Comparison of ENCODE assay signal across 11 mouse cellular contexts in genomic region chr14:14634021-14634420, GRCm38 (mm10).
DNase-seq lines count a peak whose midpoint lies in the region; ATAC-seq and TF ChIP-seq lines count a peak whose summit lies in the region.
"Had no signal": no experiment of that assay in that cellular context is flagged by ENCODE, and none has a peak within 500 bp of the region (broad histone marks: within the 10 kb centered on the region; RNA-seq: fewer than 3 reads in every experiment).

No protein-coding gene starts in this region.

- 45% methylated on average over 2 of the region's 2 CpGs for WGBS in kidney, postnatal 0 days
- WGBS in embryonic facial prominence, embryonic 15.5 days, result 35% methylated on average over 2 of the region's 2 CpGs

- no peak overlapping the region for H3K4me2 ChIP-seq in kidney, postnatal 0 days (ENCODE audit: low read length)
- no peak overlapping the region; the same call in 1 of the 2 replicates for H3K4me2 ChIP-seq in CH12.LX (ENCODE audit: insufficient read depth, low read depth, poor library complexity, severe bottlenecking)
- peak overlapping the region; percentile 67; the same call in 1 of the 2 replicates for H3K4me2 ChIP-seq in embryonic facial prominence, embryonic 15.5 days (replicated peaks)

- 0 out of 2 replicates have a peak, but pooled peaks cover 4% of the 10 kb centered on the region for H3K4me1 ChIP-seq in kidney, postnatal 0 days (replicated peaks; ENCODE audit: insufficient read depth, low read length)
- H3K4me1 ChIP-seq in CH12.LX (ENCODE audit: control insufficient read depth in 1 of 2, insufficient read depth in 2 of 2), result peaks cover 3 to 20% of the 10 kb centered on the region in 2 experiments
- peaks cover 20% of the 10 kb centered on the region for H3K4me1 ChIP-seq in embryonic facial prominence, embryonic 15.5 days

- in situ Hi-C loops in CH12.LX (cut with MboI; ENCODE audit: low pct_ligation_motif_present, low pct_unique_long_range_greater_than_20kb, low sequenced_read_pairs), result no loop called here

- no peak for TF ChIP-seq EP300 in CH12.LX (IDR thresholded peaks at IDR 0.05; ENCODE audit: low read length)

- no peak; the same call in 1 of the 2 replicates for TF ChIP-seq RAD21 in CH12.LX (IDR thresholded peaks at IDR 0.05; ENCODE audit: low read depth, low read length)

- no peak for TF ChIP-seq POLR2A in CH12.LX (IDR thresholded peaks at IDR 0.05; ENCODE audit: low read depth, low read length)

- no peak overlapping the region for H3K27ac ChIP-seq in kidney, postnatal 0 days
- no peak overlapping the region for H3K27ac ChIP-seq in CH12.LX (ENCODE audit: insufficient read depth, low read depth)
- H3K27ac ChIP-seq in embryonic facial prominence, embryonic 15.5 days (replicated peaks), result peak overlapping the region; percentile 69; the same call in 1 of the 2 replicates
- H3K27ac ChIP-seq: midbrain, embryonic 15.5 days had no signal

- dilution Hi-C loops in CH12.LX (cut with MboI; ENCODE audit: extremely low pct_ligation_motif_present, extremely low pct_unique_long_range_greater_than_20kb, low sequenced_read_pairs), result no loop called here

- no peaks in the 10 kb centered on the region for H3K36me3 ChIP-seq in kidney, postnatal 0 days (ENCODE audit: insufficient read depth, low read length)
- H3K36me3 ChIP-seq in CH12.LX (replicated peaks in 1 of 2; ENCODE audit: control insufficient read depth in 1 of 2, insufficient read depth in 1 of 2, low read length in 1 of 2), result no peaks in the 10 kb centered on the region
- no peaks in the 10 kb centered on the region for H3K36me3 ChIP-seq in embryonic facial prominence, embryonic 15.5 days
- H3K36me3 ChIP-seq: midbrain, embryonic 15.5 days had no signal

- H3K9me3 ChIP-seq in kidney, postnatal 0 days (replicated peaks; ENCODE audit: low read length), result no peaks in the 10 kb centered on the region
- no peaks in the 10 kb centered on the region for H3K9me3 ChIP-seq in CH12.LX (replicated peaks; ENCODE audit: low read length)
- no peaks in the 10 kb centered on the region for H3K9me3 ChIP-seq in embryonic facial prominence, embryonic 15.5 days (replicated peaks)
- H3K9me3 ChIP-seq: midbrain, embryonic 15.5 days had no signal

- H3K4me3 ChIP-seq in kidney, postnatal 0 days (replicated peaks; ENCODE audit: low read depth, low read length), result no peak overlapping the region
- no peak overlapping the region for H3K4me3 ChIP-seq in CH12.LX (replicated peaks in 1 of 3; ENCODE audit: low read depth in 2 of 3, low read length in 2 of 3, poor library complexity in 1 of 3)
- H3K4me3 ChIP-seq in embryonic facial prominence, embryonic 15.5 days (replicated peaks), result no peak overlapping the region

- no peaks in the 10 kb centered on the region for H3K79me2 ChIP-seq in CH12.LX (replicated peaks; ENCODE audit: control insufficient read depth, extremely low read depth, insufficient read depth, poor library complexity, severe bottlenecking)

- ATAC-seq in kidney, postnatal 0 days (replicated peaks; ENCODE audit: low FRiP score, low read depth), result no peak
- ATAC-seq in embryonic facial prominence, embryonic 15.5 days (ENCODE audit: insufficient number of reproducible peaks, low FRiP score, low TSS enrichment, low read depth), result no peak
- ATAC-seq: midbrain, embryonic 15.5 days had no signal

- TF ChIP-seq CTCF in kidney, postnatal 0 days (IDR thresholded peaks at IDR 0.05; ENCODE audit: low read depth), result peak; percentile 38; the same call in 1 of the 2 replicates
- peak; percentile 11 to 31; a peak in 2 of 4 replicates for TF ChIP-seq CTCF in CH12.LX (conservative IDR thresholded peaks at IDR 0.05 in 1 of 2, IDR thresholded peaks at IDR 0.05 in 1 of 2; ENCODE audit: low read depth in 2 of 2, low read length in 2 of 2)

- no peak overlapping the region for H3K9ac ChIP-seq in kidney, postnatal 0 days (ENCODE audit: low read depth, low read length)
- H3K9ac ChIP-seq in CH12.LX (ENCODE audit: insufficient read depth, low read depth), result no peak overlapping the region
- no peak overlapping the region for H3K9ac ChIP-seq in embryonic facial prominence, embryonic 15.5 days
- H3K9ac ChIP-seq: midbrain, embryonic 15.5 days had no signal

- H3K27me3 ChIP-seq in kidney, postnatal 0 days (ENCODE audit: insufficient read depth, low read length), result no peaks in the 10 kb centered on the region
- H3K27me3 ChIP-seq in CH12.LX (replicated peaks), result no peaks in the 10 kb centered on the region
- H3K27me3 ChIP-seq in embryonic facial prominence, embryonic 15.5 days, result no peaks in the 10 kb centered on the region

- DNase-seq in kidney, postnatal 0 days (ENCODE audit: low spot score), result no peak
- DNase-seq in kidney, adult 9 months, result no peak
- DNase-seq in A20 (ENCODE audit: low read depth, low spot score) (peak; percentile 54), CH12.LX (ENCODE audit: extremely low read depth) (no peak)
- DNase-seq in testis, postnatal 10 days (ENCODE audit: low spot score), result no peak
- DNase-seq in frontal cortex, postnatal 14 days (ENCODE audit: low spot score in 2 of 2), result no peak
- DNase-seq in urinary bladder, adult 2 months (ENCODE audit: low spot score), result no peak
- DNase-seq: heart, adult 11 months; right cerebral cortex, postnatal 14 days had no signal

TF ChIP-seq in CH12.LX, 34 proteins besides CTCF, POLR2A, EP300 and RAD21:
- TF ChIP-seq MAZ (IDR thresholded peaks at IDR 0.05; ENCODE audit: low read depth, low read length) (no peak), HCFC1 (IDR thresholded peaks at IDR 0.05; ENCODE audit: low read depth, low read length) (no peak), ZMIZ1 (IDR thresholded peaks at IDR 0.05; ENCODE audit: low read depth, low read length) (no peak), IRF4 (IDR thresholded peaks at IDR 0.05; ENCODE audit: low read depth, low read length) (no peak), RCOR1 (conservative IDR thresholded peaks at IDR 0.05; ENCODE audit: low read depth, low read length) (no peak), ZNF384 (IDR thresholded peaks at IDR 0.05; ENCODE audit: low read depth, low read length) (no peak), PAX5 (IDR thresholded peaks at IDR 0.05; ENCODE audit: low read length) (no peak), BHLHE40 (IDR thresholded peaks at IDR 0.05; ENCODE audit: low read depth, low read length) (no peak), KAT2A (IDR thresholded peaks at IDR 0.05; ENCODE audit: insufficient replicate concordance, low read length) (no peak), MAX (IDR thresholded peaks at IDR 0.05; ENCODE audit: low read length) (no peak)
TF ChIP-seq in CH12.LX: peak in this region for 0.
